Mouse (Mus musculus) left cerebral cortex, adult 2 months (tissue): ENCODE measurements around the gene Whrn. TPM values are rescaled to one million over a fixed set of nuclear protein-coding genes. Genes with fewer than 3 reads are reported as not detected.

Source experiments
- DNase-seq, 2 experiments: peaks; one replicate each; pipeline ENCODE4 v3.0.0; 2021 to 2022; ENCODE audit warnings: low spot score in 2 of 2, mixed read lengths in 1 of 2; ENCODE audit errors: extremely low spot score in 1 of 2
- H3K27ac ChIP-seq: fragments of 200-600 bp; 2 replicates; pipeline ENCODE4 v1.8.1; 2022
- H3K4me3 ChIP-seq: fragments of 200-600 bp; 2 replicates; pipeline ENCODE4 v1.8.1; 2022
- CTCF ChIP-seq: fragments of 200-600 bp; IDR thresholded peaks from 2 replicates; pipeline ENCODE4 v1.8.1; 2022; ENCODE audit warnings: antibody characterized with exemption, mild to moderate bottlenecking, moderate library complexity
- intact Hi-C: fragments of 180-260 bp; cut with DNase I; formaldehyde crosslinking; loops from one replicate; pipeline ENCODE4 v1.15.1; 2025
- total RNA-seq, 2 experiments: library from RNA; stranded (reverse); gene quantifications; 2 replicates each; pipeline ENCODE4 v1.2.3; 2021

Whrn gene
- total RNA-seq, 2 experiments from 2014 or later: 45.1 to 53.7 TPM

- no peak for DNase-seq
- intact Hi-C loops: no loop called here
- Histone ChIP-seq H3K27ac (no peak overlapping the region), H3K4me3 (no peak overlapping the region)
- TF ChIP-seq CTCF: no peak
Measured at GRCm38 (mm10) chr4:63385253-63385652, 110.5 kb downstream of the Whrn start.

- DNase-seq: no peak
- intact Hi-C loops: no loop called here
- no peak for TF ChIP-seq CTCF
- H3K27ac ChIP-seq: no peak overlapping the region
- no peak overlapping the region for H3K4me3 ChIP-seq
Measured at GRCm38 (mm10) chr4:63384262-63384661, 111.5 kb downstream of the Whrn start.

- Histone ChIP-seq H3K27ac (no peak overlapping the region), H3K4me3 (no peak overlapping the region)
- intact Hi-C loops: no loop called here
- TF ChIP-seq CTCF: no peak
- DNase-seq: no peak
Measured at GRCm38 (mm10) chr4:63383474-63383873, 112.3 kb downstream of the Whrn start.

GRCm38 (mm10) chr4:63382676-63383369 is 113.0 kb downstream of the Whrn start:
- DNase-seq: no peak
- TF ChIP-seq CTCF: no peak
- Histone ChIP-seq H3K27ac (no peak overlapping the region), H3K4me3 (no peak overlapping the region)
- intact Hi-C loops: no loop called here

- no peak overlapping the region for H3K27ac ChIP-seq
- no peak overlapping the region for H3K4me3 ChIP-seq
- TF ChIP-seq CTCF: peak; percentile 17
- no peak for DNase-seq
- intact Hi-C loops: no loop called here
Measured at GRCm38 (mm10) chr4:63377483-63377882, 118.3 kb downstream of the Whrn start.

- Histone ChIP-seq H3K4me3 (no peak overlapping the region), H3K27ac (no peak overlapping the region)
- DNase-seq: no peak
- intact Hi-C loops: no loop called here
- TF ChIP-seq CTCF: no peak
Measured at GRCm38 (mm10) chr4:63375367-63375766, 120.4 kb downstream of the Whrn start.

- TF ChIP-seq CTCF: no peak
- Histone ChIP-seq H3K27ac (no peak overlapping the region), H3K4me3 (no peak overlapping the region)
- intact Hi-C loops: no loop called here
- no peak for DNase-seq
Measured at GRCm38 (mm10) chr4:63374331-63374730, 121.5 kb downstream of the Whrn start.

- no peak for TF ChIP-seq CTCF
- no peak overlapping the region for H3K27ac ChIP-seq
- intact Hi-C loops: no loop called here
- DNase-seq: no peak
- no peak overlapping the region for H3K4me3 ChIP-seq
Measured at GRCm38 (mm10) chr4:63373404-63373803, 122.4 kb downstream of the Whrn start.

GRCm38 (mm10) chr4:63371890-63372289 is 123.9 kb downstream of the Whrn start:
- peak; percentile 22 to 24 for DNase-seq
- intact Hi-C loops: no loop called here
- H3K4me3 ChIP-seq: no peak overlapping the region
- TF ChIP-seq CTCF: peak; percentile 57
- no peak overlapping the region for H3K27ac ChIP-seq

GRCm38 (mm10) chr4:63370897-63371296 is 124.9 kb downstream of the Whrn start:
- no peak for DNase-seq
- TF ChIP-seq CTCF: no peak
- H3K27ac ChIP-seq: no peak overlapping the region
- intact Hi-C loops: no loop called here
- no peak overlapping the region for H3K4me3 ChIP-seq

- no peak overlapping the region for H3K27ac ChIP-seq
- peak; percentile 100 for TF ChIP-seq CTCF
- H3K4me3 ChIP-seq: no peak overlapping the region
- DNase-seq: peak; percentile 83 to 93
- intact Hi-C loops: loop anchor here (1.0 to 2.0 kb wide), 2 partner anchors 40 to 1122 kb away; no protein-coding TSS in a partner anchor
Measured at GRCm38 (mm10) chr4:63368577-63368976, 127.2 kb downstream of the Whrn start.

Other genes starting within 250 kb of the Whrn start
- gene Orm1, start 151.4 kb downstream of the Whrn start, total RNA-seq: not detected
- not detected for gene Orm3, start 139.8 kb downstream of the Whrn start, total RNA-seq
- not detected for gene Orm2, start 133.5 kb downstream of the Whrn start, total RNA-seq
- 1 to 10 TPM; 3.4 TPM for gene Akna, start 92.6 kb downstream of the Whrn start, total RNA-seq
- 100 to 1,000 TPM; 142 to 143 TPM for gene Atp6v1g1, start 48.8 kb upstream of the Whrn start, total RNA-seq
- gene Tmem268, start 62.8 kb upstream of the Whrn start, total RNA-seq: 10 to 100 TPM; 10.2 to 11.3 TPM
- not detected for gene Gm11213, start 109.3 kb upstream of the Whrn start, total RNA-seq
- not detected for gene Tex48, start 126.4 kb upstream of the Whrn start, total RNA-seq
- gene Gm11214, start 167.4 kb upstream of the Whrn start, total RNA-seq: not detected
- gene Tnfsf15, start 249.1 kb upstream of the Whrn start, total RNA-seq: under 1 TPM; 0.23 to 0.29 TPM